Mouse (Mus musculus): Measurements from ENCODE around the gene Polr2c. TPM values are rescaled to one million over a fixed set of nuclear protein-coding genes. Genes with fewer than 3 reads are reported as not detected.

The Polr2c gene
- total and polyA plus RNA-seq, 2 experiments from 2014 or later, result 112 to 121 TPM

DNA sequence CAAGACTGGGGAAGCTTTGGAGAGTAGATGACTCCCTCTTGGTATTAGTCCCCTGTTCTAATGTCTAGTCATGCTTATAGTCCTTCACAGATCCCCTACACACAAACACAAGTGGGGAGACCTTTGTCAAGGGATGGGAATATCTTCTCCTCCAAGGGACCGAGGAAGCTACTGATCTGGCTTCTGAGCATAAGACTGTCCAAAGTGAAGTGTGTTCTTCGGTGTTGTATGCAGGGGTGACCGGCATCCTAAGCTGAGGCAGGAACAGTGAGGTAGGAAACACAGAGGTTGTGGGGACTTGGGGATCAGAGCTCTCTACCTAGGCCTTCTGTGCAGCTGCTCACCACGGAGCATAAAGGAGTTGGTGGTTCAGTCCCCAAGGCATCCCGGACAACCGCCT, 64.9 kb downstream of the Polr2c start:
- 53% methylated on average over 6 of the region's 6 CpGs for whole genome bisulfite sequencing
- no peak for DNase-seq (ENCODE audit: low spot score)
- Histone ChIP-seq H3K9me3 (replicated peaks; ENCODE audit: control insufficient read depth, low read length) (no peaks in the 10 kb centered on the region), H3K27me3 (ENCODE audit: control insufficient read depth, insufficient read depth, low read length) (no peaks in the 10 kb centered on the region), H3K4me2 (ENCODE audit: low read depth, low read length) (no peak overlapping the region), H3K27ac (ENCODE audit: low read depth) (no peak overlapping the region), H3K4me3 (ENCODE audit: low read depth, low read length) (no peak overlapping the region), H3K36me3 (replicated peaks; ENCODE audit: control insufficient read depth, insufficient read depth, low read length) (no peaks in the 10 kb centered on the region), H3K4me1 (ENCODE audit: control insufficient read depth, insufficient read depth) (peaks cover 16% of the 10 kb centered on the region; the same call in 1 of the 2 replicates), H3K9ac (replicated peaks; ENCODE audit: low read depth, low read length) (no peak overlapping the region)
- TF ChIP-seq EP300 (IDR thresholded peaks at IDR 0.05; ENCODE audit: low read depth) (no peak), CTCF (IDR thresholded peaks at IDR 0.05; ENCODE audit: low read depth) (no peak)
- ATAC-seq (ENCODE audit: insufficient read depth, low read depth), result no peak

DNA sequence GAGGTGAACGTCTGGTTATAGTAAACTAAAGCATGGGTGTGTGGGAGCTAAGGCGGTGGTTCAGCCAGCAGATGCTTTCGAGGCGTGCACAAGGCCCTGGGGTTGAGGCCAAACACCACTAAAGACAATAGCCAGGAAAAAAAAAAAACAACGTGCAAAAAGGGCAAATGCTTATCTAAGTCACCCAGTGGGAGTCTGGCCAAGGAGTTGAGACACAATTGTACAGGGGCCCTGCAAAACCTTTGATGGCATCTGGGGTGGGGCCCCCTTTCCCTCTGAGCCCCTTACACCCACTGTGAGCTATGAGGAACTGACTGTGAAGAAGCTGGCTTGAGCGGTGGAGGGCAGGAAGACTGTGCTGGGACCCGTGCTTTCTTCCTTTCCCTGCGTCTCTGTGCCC, 65.4 kb downstream of the Polr2c start:
- no peaks in the 10 kb centered on the region for H3K27me3 ChIP-seq (ENCODE audit: control insufficient read depth, insufficient read depth, low read length)
- ATAC-seq (ENCODE audit: insufficient read depth, low read depth), result peak; percentile 16; the same call in 1 of the 2 replicates
- H3K9ac ChIP-seq (replicated peaks; ENCODE audit: low read depth, low read length), result no peak overlapping the region
- H3K4me2 ChIP-seq (ENCODE audit: low read depth, low read length), result no peak overlapping the region; the same call in 1 of the 2 replicates
- peak overlapping the region; percentile 52 for H3K27ac ChIP-seq (ENCODE audit: low read depth)
- TF ChIP-seq EP300 (IDR thresholded peaks at IDR 0.05; ENCODE audit: low read depth) (0 out of 2 replicates have a peak, but pooled peaks have one; percentile 38), CTCF (IDR thresholded peaks at IDR 0.05; ENCODE audit: low read depth) (no peak)
- H3K4me1 ChIP-seq (ENCODE audit: control insufficient read depth, insufficient read depth), result peaks cover 16% of the 10 kb centered on the region; the same call in 1 of the 2 replicates
- H3K36me3 ChIP-seq (replicated peaks; ENCODE audit: control insufficient read depth, insufficient read depth, low read length), result no peaks in the 10 kb centered on the region
- DNase-seq (ENCODE audit: low spot score), result no peak
- H3K9me3 ChIP-seq (replicated peaks; ENCODE audit: control insufficient read depth, low read length), result no peaks in the 10 kb centered on the region
- H3K4me3 ChIP-seq (ENCODE audit: low read depth, low read length), result no peak overlapping the region
- 16% methylated on average over 8 of the region's 8 CpGs for whole genome bisulfite sequencing

Other genes starting within 250 kb of the Polr2c start
- gene Arl2bp, start 190.8 kb upstream of the Polr2c start, total RNA-seq (2014; rRNA removed; ENCODE audit: low replicate concordance), result 160 and 223 TPM in 2 replicates
- gene Arl2bp, start 190.8 kb upstream of the Polr2c start, polyA plus RNA-seq (2015; fragmentation: Nextera tagmentation; extraction: Ambion mirVana), result 110 and 125 TPM in 2 replicates
- 1.7 and 5.0 TPM in 2 replicates for gene Pllp, start 161.2 kb upstream of the Polr2c start, total RNA-seq (2014; rRNA removed; ENCODE audit: low replicate concordance)
- 0.21 and 0.36 TPM in 2 replicates for gene Pllp, start 161.2 kb upstream of the Polr2c start, polyA plus RNA-seq (2015; fragmentation: Nextera tagmentation; extraction: Ambion mirVana)
- 1.7 TPM in 1 of 2 replicates, not detected in the other for gene Ccl22, start 111.9 kb upstream of the Polr2c start, total RNA-seq (2014; rRNA removed; ENCODE audit: low replicate concordance)
- not detected in 2 replicates for gene Ccl22, start 111.9 kb upstream of the Polr2c start, polyA plus RNA-seq (2015; fragmentation: Nextera tagmentation; extraction: Ambion mirVana)
- 2.3 and 6.2 TPM in 2 replicates for gene Cx3cl1, start 85.4 kb upstream of the Polr2c start, total RNA-seq (2014; rRNA removed; ENCODE audit: low replicate concordance)
- gene Cx3cl1, start 85.4 kb upstream of the Polr2c start, polyA plus RNA-seq (2015; fragmentation: Nextera tagmentation; extraction: Ambion mirVana), result 3.3 and 4.1 TPM in 2 replicates
- not detected in 2 replicates for gene Ccl17, start 47.0 kb upstream of the Polr2c start, total RNA-seq (2014; rRNA removed; ENCODE audit: low replicate concordance)
- gene Ccl17, start 47.0 kb upstream of the Polr2c start, polyA plus RNA-seq (2015; fragmentation: Nextera tagmentation; extraction: Ambion mirVana), result 0.25 TPM in 1 of 2 replicates, not detected in the other
- gene Coq9, start 19.1 kb upstream of the Polr2c start, total RNA-seq (2014; rRNA removed; ENCODE audit: low replicate concordance), result 620 and 677 TPM in 2 replicates
- 290 and 300 TPM in 2 replicates for gene Coq9, start 19.1 kb upstream of the Polr2c start, polyA plus RNA-seq (2015; fragmentation: Nextera tagmentation; extraction: Ambion mirVana)
- 41.6 and 80.6 TPM in 2 replicates for gene Ciapin1, start 19.1 kb upstream of the Polr2c start, total RNA-seq (2014; rRNA removed; ENCODE audit: low replicate concordance)
- gene Ciapin1, start 19.1 kb upstream of the Polr2c start, polyA plus RNA-seq (2015; fragmentation: Nextera tagmentation; extraction: Ambion mirVana), result 84.0 and 92.2 TPM in 2 replicates
- 43.4 and 59.1 TPM in 2 replicates for gene Dok4, start 18.9 kb downstream of the Polr2c start, total RNA-seq (2014; rRNA removed; ENCODE audit: low replicate concordance)
- 27.7 and 28.7 TPM in 2 replicates for gene Dok4, start 18.9 kb downstream of the Polr2c start, polyA plus RNA-seq (2015; fragmentation: Nextera tagmentation; extraction: Ambion mirVana)
- 12.4 and 24.7 TPM in 2 replicates for gene Ccdc102a, start 60.6 kb downstream of the Polr2c start, total RNA-seq (2014; rRNA removed; ENCODE audit: low replicate concordance)
- 10.1 and 10.6 TPM in 2 replicates for gene Ccdc102a, start 60.6 kb downstream of the Polr2c start, polyA plus RNA-seq (2015; fragmentation: Nextera tagmentation; extraction: Ambion mirVana)
- 0.12 TPM in 1 of 2 replicates, not detected in the other for gene Adgrg5, start 66.2 kb downstream of the Polr2c start, total RNA-seq (2014; rRNA removed; ENCODE audit: low replicate concordance)
- gene Adgrg5, start 66.2 kb downstream of the Polr2c start, polyA plus RNA-seq (2015; fragmentation: Nextera tagmentation; extraction: Ambion mirVana), result 0.08 and 0.15 TPM in 2 replicates
- gene Adgrg1, start 117.3 kb downstream of the Polr2c start, total RNA-seq (2014; rRNA removed; ENCODE audit: low replicate concordance), result 8.0 and 19.2 TPM in 2 replicates
- 5.6 and 6.6 TPM in 2 replicates for gene Adgrg1, start 117.3 kb downstream of the Polr2c start, polyA plus RNA-seq (2015; fragmentation: Nextera tagmentation; extraction: Ambion mirVana)
- 4.4 and 5.4 TPM in 2 replicates for gene Adgrg3, start 160.2 kb downstream of the Polr2c start, total RNA-seq (2014; rRNA removed; ENCODE audit: low replicate concordance)
- 2.7 and 2.8 TPM in 2 replicates for gene Adgrg3, start 160.2 kb downstream of the Polr2c start, polyA plus RNA-seq (2015; fragmentation: Nextera tagmentation; extraction: Ambion mirVana)
- not detected in 2 replicates for gene Drc7, start 197.7 kb downstream of the Polr2c start, total RNA-seq (2014; rRNA removed; ENCODE audit: low replicate concordance)
- 0.12 TPM in 1 of 2 replicates, not detected in the other for gene Drc7, start 197.7 kb downstream of the Polr2c start, polyA plus RNA-seq (2015; fragmentation: Nextera tagmentation; extraction: Ambion mirVana)
- gene Katnb1, start 223.7 kb downstream of the Polr2c start, total RNA-seq (2014; rRNA removed; ENCODE audit: low replicate concordance), result 10.7 and 20.5 TPM in 2 replicates
- 8.2 and 10.2 TPM in 2 replicates for gene Katnb1, start 223.7 kb downstream of the Polr2c start, polyA plus RNA-seq (2015; fragmentation: Nextera tagmentation; extraction: Ambion mirVana)